Mouse (Mus musculus): ENCODE data around the gene Acot4. TPM values are rescaled to one million over a fixed set of nuclear protein-coding genes. Genes with fewer than 3 reads are reported as not detected.
"Not testable (repeated sequence)": the region's sequence is repeated elsewhere in the genome, so short reads cannot be mapped to it uniquely, and the experiment has no call there.

The Acot4 gene
- polyA plus RNA-seq, 1 experiment, result 1.9 TPM

- peak within 1 kb of the TSS; percentile 55 for H3K4me3 ChIP-seq (ENCODE audit: insufficient read depth, low read length)
- no peak for TF ChIP-seq CTCF (IDR thresholded peaks at IDR 0.05; ENCODE audit: extremely low read depth, insufficient read depth, low read length)
- TF ChIP-seq POLR2A (IDR thresholded peaks at IDR 0.05; ENCODE audit: extremely low read depth, insufficient read depth, low read length), result no peak
- peaks cover 2% of the 10 kb centered on the region; the same call in 1 of the 2 replicates for H3K4me1 ChIP-seq (ENCODE audit: control insufficient read depth, insufficient read depth, low read length)
- no peak within 1 kb of the TSS for H3K27ac ChIP-seq (ENCODE audit: insufficient read depth, low read length)
These were observed 30.8 kb downstream of the Acot4 start, which contains the start of gene Acot5 for GRCm38 (mm10) chr12:84068986-84069385. Acot5 (plus strand) TSS chr12:84069325.

GRCm38 (mm10) chr12:84069582-84069981 lies 31.4 kb downstream of the Acot4 start:
- H3K4me1 ChIP-seq (ENCODE audit: control insufficient read depth, insufficient read depth, low read length); H3K27ac ChIP-seq (ENCODE audit: insufficient read depth, low read length): not testable (repeated sequence)
- peak overlapping the region; percentile 55 for H3K4me3 ChIP-seq (ENCODE audit: insufficient read depth, low read length)

- Histone ChIP-seq H3K4me1 (ENCODE audit: control insufficient read depth, insufficient read depth, low read length) (peaks cover 2% of the 10 kb centered on the region; the same call in 1 of the 2 replicates), H3K4me3 (ENCODE audit: insufficient read depth, low read length) (no peak overlapping the region), H3K27ac (ENCODE audit: insufficient read depth, low read length) (no peak overlapping the region)
- TF ChIP-seq CTCF (IDR thresholded peaks at IDR 0.05; ENCODE audit: extremely low read depth, insufficient read depth, low read length) (no peak), POLR2A (IDR thresholded peaks at IDR 0.05; ENCODE audit: extremely low read depth, insufficient read depth, low read length) (no peak)
These were observed 33.5 kb downstream of the Acot4 start for GRCm38 (mm10) chr12:84071696-84072095.

- Histone ChIP-seq H3K4me1 (ENCODE audit: control insufficient read depth, insufficient read depth, low read length) (no peaks in the 10 kb centered on the region), H3K27ac (ENCODE audit: insufficient read depth, low read length) (no peak overlapping the region), H3K4me3 (ENCODE audit: insufficient read depth, low read length) (no peak overlapping the region)
- TF ChIP-seq CTCF (IDR thresholded peaks at IDR 0.05; ENCODE audit: extremely low read depth, insufficient read depth, low read length), result no peak
These were observed 39.3 kb downstream of the Acot4 start for GRCm38 (mm10) chr12:84077371-84077990.

- Histone ChIP-seq H3K27ac (ENCODE audit: insufficient read depth, low read length) (no peak overlapping the region), H3K4me1 (ENCODE audit: control insufficient read depth, insufficient read depth, low read length) (no peaks in the 10 kb centered on the region), H3K4me3 (ENCODE audit: insufficient read depth, low read length) (no peak overlapping the region)
- no peak for TF ChIP-seq CTCF (IDR thresholded peaks at IDR 0.05; ENCODE audit: extremely low read depth, insufficient read depth, low read length)
These were observed 45.7 kb downstream of the Acot4 start for GRCm38 (mm10) chr12:84083842-84084241.

GRCm38 (mm10) chr12:84084581-84084980 lies 46.4 kb downstream of the Acot4 start:
- TF ChIP-seq POLR2A (IDR thresholded peaks at IDR 0.05; ENCODE audit: extremely low read depth, insufficient read depth, low read length) (no peak), CTCF (IDR thresholded peaks at IDR 0.05; ENCODE audit: extremely low read depth, insufficient read depth, low read length) (no peak)

GRCm38 (mm10) chr12:84094666-84095065 lies 56.5 kb downstream of the Acot4 start:
- H3K4me1 ChIP-seq (ENCODE audit: control insufficient read depth, insufficient read depth, low read length); H3K4me3 ChIP-seq (ENCODE audit: insufficient read depth, low read length); H3K27ac ChIP-seq (ENCODE audit: insufficient read depth, low read length): not testable (repeated sequence)

More at GRCm38 (mm10) chr12:84084581-84084980, 46.4 kb downstream of the Acot4 start:
- no peaks in the 10 kb centered on the region for H3K4me1 ChIP-seq (ENCODE audit: control insufficient read depth, insufficient read depth, low read length)
- H3K27ac ChIP-seq (ENCODE audit: insufficient read depth, low read length), result no peak overlapping the region
- no peak overlapping the region for H3K4me3 ChIP-seq (ENCODE audit: insufficient read depth, low read length)

Other genes with a start within 250 kb of the Acot4 start
- 69.6 and 74.6 TPM in 2 replicates for gene Numb, start 116.4 kb upstream of the Acot4 start, polyA plus RNA-seq (2012; rRNA removed)
- gene Riox1, start 87.8 kb upstream of the Acot4 start, polyA plus RNA-seq (2012; rRNA removed), result 11.5 and 11.8 TPM in 2 replicates
- gene Heatr4, start 53.5 kb upstream of the Acot4 start, polyA plus RNA-seq (2012; rRNA removed), result 0.02 and 0.04 TPM in 2 replicates
- 7.3 and 8.0 TPM in 2 replicates for gene Acot2, start 50.5 kb upstream of the Acot4 start, polyA plus RNA-seq (2012; rRNA removed)
- gene Acot1, start 28.9 kb upstream of the Acot4 start, polyA plus RNA-seq (2012; rRNA removed), result 15.5 and 16.4 TPM in 2 replicates
- not detected in 2 replicates for gene Gm49366, start 556 bp downstream of the Acot4 start, polyA plus RNA-seq (2012; rRNA removed)
- gene Acot3, start 13.8 kb downstream of the Acot4 start, polyA plus RNA-seq (2012; rRNA removed), result 1.3 and 1.9 TPM in 2 replicates
- gene Acot5, start 30.9 kb downstream of the Acot4 start, polyA plus RNA-seq (2012; rRNA removed), result 4.1 and 4.2 TPM in 2 replicates
- 5.0 TPM in 2 replicates for gene Acot6, start 62.3 kb downstream of the Acot4 start, polyA plus RNA-seq (2012; rRNA removed)
- 46.6 and 48.0 TPM in 2 replicates for gene Dnal1, start 76.0 kb downstream of the Acot4 start, polyA plus RNA-seq (2012; rRNA removed)
- gene Pnma1, start 110.1 kb downstream of the Acot4 start, polyA plus RNA-seq (2012; rRNA removed), result 3.0 and 3.7 TPM in 2 replicates
- 6.9 and 7.3 TPM in 2 replicates for gene Elmsan1, start 180.5 kb downstream of the Acot4 start, polyA plus RNA-seq (2012; rRNA removed)
- gene Ptgr2, start 246.9 kb downstream of the Acot4 start, polyA plus RNA-seq (2012; rRNA removed), result 30.3 and 31.0 TPM in 2 replicates